Mouse (Mus musculus): ENCODE results near the gene Rhox2h.
"Not testable (repeated sequence)": the region's sequence is repeated elsewhere in the genome, so short reads cannot be mapped to it uniquely, and the experiment has no call there.

- TF ChIP-seq POLR2A (IDR thresholded peaks at IDR 0.05; ENCODE audit: insufficient read depth, low read length); CTCF (IDR thresholded peaks at IDR 0.05; ENCODE audit: low read depth, low read length); EP300 (IDR thresholded peaks at IDR 0.05; ENCODE audit: insufficient read depth, low read depth, low read length): not testable (repeated sequence)
These were observed 21.9 kb downstream of the Rhox2h start, which contains the start of gene Rhox4g for GRCm38 (mm10) chrX:37651227-37651626.

Measured in ES-Bruce4 (cell line).